Mouse (Mus musculus) stomach, postnatal 0 days (tissue): ENCODE measurements around the gene Gtpbp3.

Experiments used
- CTCF ChIP-seq: IDR thresholded peaks from 2 replicates; pipeline ENCODE4 v1.5.1; 2016; ENCODE audit warnings: antibody characterized with exemption, low read depth, mild to moderate bottlenecking, moderate library complexity
- EP300 ChIP-seq: optimal IDR thresholded peaks from 2 replicates; pipeline ENCODE3; 2016; ENCODE audit warnings: antibody characterized with exemption

DNA sequence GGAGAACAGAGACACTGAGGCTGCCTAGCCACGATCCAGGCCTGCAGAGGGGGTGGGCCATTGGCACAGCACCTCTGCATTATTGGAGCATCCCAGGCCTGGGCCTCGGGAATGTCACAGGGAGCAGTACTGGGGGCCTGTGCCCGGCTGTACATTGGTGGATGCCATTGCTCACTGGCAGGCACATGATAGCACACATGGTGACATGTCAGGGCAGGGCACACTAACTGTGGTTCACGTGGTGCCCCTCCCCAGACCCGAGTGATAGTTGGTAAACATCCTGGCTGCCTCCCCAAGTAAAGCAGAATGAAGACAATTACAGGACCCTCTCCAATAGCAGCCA lies 17.0 kb upstream of the Gtpbp3 start:
- TF ChIP-seq CTCF (no peak), EP300 (no peak)
